Mouse (Mus musculus) ovary, postnatal 10 days (tissue): ENCODE results near the gene Pde4dip.

ENCODE experiments used
- DNase-seq: peaks from one replicate; pipeline ENCODE4 v3.0.0; 2022; ENCODE audit warnings: low spot score

Gene Pde4dip

GRCm38 (mm10) chr3:97844163-97844820 lies 44.2 kb downstream of the Pde4dip start:
- DNase-seq = no peak

- no peak for DNase-seq
Observed at GRCm38 (mm10) chr3:97842641-97843040, 45.9 kb downstream of the Pde4dip start.

GRCm38 (mm10) chr3:97840439-97840838 lies 48.1 kb downstream of the Pde4dip start:
- DNase-seq = no peak

- no peak for DNase-seq
Observed at GRCm38 (mm10) chr3:97835888-97836287, 52.6 kb downstream of the Pde4dip start.

- DNase-seq = no peak
Observed at GRCm38 (mm10) chr3:97834625-97835024, 53.9 kb downstream of the Pde4dip start.

- no peak for DNase-seq
Observed at GRCm38 (mm10) chr3:97831564-97832320, 56.8 kb downstream of the Pde4dip start.

- no peak for DNase-seq
Observed at GRCm38 (mm10) chr3:97830622-97831021, 57.9 kb downstream of the Pde4dip start.

- no peak for DNase-seq
Observed at GRCm38 (mm10) chr3:97830122-97830521, 58.4 kb downstream of the Pde4dip start.

GRCm38 (mm10) chr3:97828286-97828685 lies 60.2 kb downstream of the Pde4dip start:
- no peak for DNase-seq

GRCm38 (mm10) chr3:97825246-97825645 lies 63.3 kb downstream of the Pde4dip start:
- no peak for DNase-seq

- no peak for DNase-seq
Observed at GRCm38 (mm10) chr3:97824744-97825143, 63.8 kb downstream of the Pde4dip start.

- DNase-seq = no peak
Observed at GRCm38 (mm10) chr3:97824011-97824711, 64.3 kb downstream of the Pde4dip start.

GRCm38 (mm10) chr3:97823438-97823837 lies 65.1 kb downstream of the Pde4dip start:
- DNase-seq = no peak

GRCm38 (mm10) chr3:97819050-97819449 lies 69.5 kb downstream of the Pde4dip start:
- no peak for DNase-seq

- DNase-seq = no peak
Observed at GRCm38 (mm10) chr3:97818383-97818982, 70.0 kb downstream of the Pde4dip start.

GRCm38 (mm10) chr3:97811651-97812399 lies 76.7 kb downstream of the Pde4dip start:
- no peak for DNase-seq

GRCm38 (mm10) chr3:97811158-97811557 lies 77.3 kb downstream of the Pde4dip start:
- no peak for DNase-seq

GRCm38 (mm10) chr3:97810334-97810733 lies 78.2 kb downstream of the Pde4dip start:
- DNase-seq = no peak

GRCm38 (mm10) chr3:97805559-97805958 lies 82.9 kb downstream of the Pde4dip start:
- DNase-seq = no peak

- no peak for DNase-seq
Observed at GRCm38 (mm10) chr3:97803675-97804074, 84.8 kb downstream of the Pde4dip start.

GRCm38 (mm10) chr3:97802927-97803326 lies 85.6 kb downstream of the Pde4dip start:
- no peak for DNase-seq

GRCm38 (mm10) chr3:97802297-97802696 lies 86.2 kb downstream of the Pde4dip start:
- DNase-seq = no peak
